Mouse (Mus musculus): Measurements from ENCODE around the gene Atp2c2.
A peak's percentile ranks its signal among the peaks of the same experiment; 100 is the strongest.

Atp2c2 gene

GRCm38 (mm10) chr8:119699549-119700134 lies at the start of gene Atp2c2:
Gene Atp2c2, plus strand, starts transcription at chr8:119700009.
- DNase-seq (ENCODE audit: low spot score): no peak

GRCm38 (mm10) chr8:119651324-119651723 lies 48.5 kb upstream of the Atp2c2 start:
- no peak for DNase-seq (ENCODE audit: low spot score)

GRCm38 (mm10) chr8:119656709-119657464 lies 42.9 kb upstream of the Atp2c2 start:
- no peak for DNase-seq (ENCODE audit: low spot score)

- DNase-seq (ENCODE audit: low spot score): no peak
These were observed 38.7 kb upstream of the Atp2c2 start for GRCm38 (mm10) chr8:119661081-119661480.

GRCm38 (mm10) chr8:119661892-119662291 lies 37.9 kb upstream of the Atp2c2 start:
- DNase-seq (ENCODE audit: low spot score): no peak

GRCm38 (mm10) chr8:119663440-119663839 lies 36.4 kb upstream of the Atp2c2 start:
- no peak for DNase-seq (ENCODE audit: low spot score)

GRCm38 (mm10) chr8:119665270-119665669 lies 34.5 kb upstream of the Atp2c2 start:
- no peak for DNase-seq (ENCODE audit: low spot score)

GRCm38 (mm10) chr8:119666219-119666951 lies 33.4 kb upstream of the Atp2c2 start, which contains the start of gene Wfdc1:
Gene Wfdc1, plus strand, starts transcription at chr8:119666365.
- DNase-seq (ENCODE audit: low spot score): no peak

GRCm38 (mm10) chr8:119668447-119668846 lies 31.4 kb upstream of the Atp2c2 start:
- no peak for DNase-seq (ENCODE audit: low spot score)

- DNase-seq (ENCODE audit: low spot score): no peak
These were observed 30.5 kb upstream of the Atp2c2 start for GRCm38 (mm10) chr8:119669284-119669683.

- no peak for DNase-seq (ENCODE audit: low spot score)
These were observed 29.3 kb upstream of the Atp2c2 start for GRCm38 (mm10) chr8:119670419-119671091.

GRCm38 (mm10) chr8:119673976-119674555 lies 25.7 kb upstream of the Atp2c2 start:
- DNase-seq (ENCODE audit: low spot score): no peak

- no peak for DNase-seq (ENCODE audit: low spot score)
These were observed 24.4 kb upstream of the Atp2c2 start for GRCm38 (mm10) chr8:119675457-119675856.

- peak; percentile 83 for DNase-seq (ENCODE audit: low spot score)
These were observed 23.4 kb upstream of the Atp2c2 start for GRCm38 (mm10) chr8:119676389-119676788.

- no peak for DNase-seq (ENCODE audit: low spot score)
These were observed 21.5 kb upstream of the Atp2c2 start for GRCm38 (mm10) chr8:119678138-119678843.

- DNase-seq (ENCODE audit: low spot score): no peak
These were observed 20.6 kb upstream of the Atp2c2 start for GRCm38 (mm10) chr8:119679184-119679583.

- no peak for DNase-seq (ENCODE audit: low spot score)
These were observed 9.2 kb upstream of the Atp2c2 start for GRCm38 (mm10) chr8:119690602-119691001.

- DNase-seq (ENCODE audit: low spot score): no peak
These were observed 7.8 kb upstream of the Atp2c2 start for GRCm38 (mm10) chr8:119691989-119692388.

GRCm38 (mm10) chr8:119694696-119695095 lies 5.1 kb upstream of the Atp2c2 start:
- no peak for DNase-seq (ENCODE audit: low spot score)

GRCm38 (mm10) chr8:119697163-119697562 lies 2.6 kb upstream of the Atp2c2 start:
- no peak for DNase-seq (ENCODE audit: low spot score)

- DNase-seq (ENCODE audit: low spot score): no peak
These were observed 849 bp upstream of the Atp2c2 start for GRCm38 (mm10) chr8:119698960-119699359.

Measured in urinary bladder, postnatal 10 days (tissue).